Mouse (Mus musculus): ENCODE results near the gene Ttbk2.

- TF ChIP-seq CTCF (IDR thresholded peaks at IDR 0.05; ENCODE audit: low read depth) (peak; percentile 37), EP300 (optimal IDR thresholded peaks at IDR 0.05) (no peak)
Observed at GRCm38 (mm10) chr2:120731167-120731862, 119.1 kb downstream of the Ttbk2 start.
